In genomic region chr13:67723848-67724479, GRCm38 (mm10) we compare ENCODE assay signal across 8 mouse cellular contexts. TPM values are rescaled to one million over a fixed set of nuclear protein-coding genes. Genes with fewer than 3 reads are reported as not detected.
A peak's percentile ranks its signal among the peaks of the same experiment; 100 is the strongest.
DNase-seq lines count a peak whose midpoint lies in the region; ATAC-seq and TF ChIP-seq lines count a peak whose summit lies in the region.

No protein-coding gene starts in this region.

- no peaks in the 10 kb centered on the region for H3K36me3 ChIP-seq in ES-E14 (ENCODE audit: control insufficient read depth, insufficient read depth, low read length, poor library complexity, severe bottlenecking)
- H3K36me3 ChIP-seq in forebrain, embryonic 16.5 days (ENCODE audit: control insufficient read depth, insufficient read depth), result no peaks in the 10 kb centered on the region
- no peaks in the 10 kb centered on the region for H3K36me3 ChIP-seq in lung, embryonic 14.5 days (ENCODE audit: insufficient read depth)
- no peaks in the 10 kb centered on the region for H3K36me3 ChIP-seq in thymus, adult 2 months (ENCODE audit: control insufficient read depth, insufficient read depth, low read length)

- peak overlapping the region; percentile 74; the same call in 1 of the 2 replicates for H3K27ac ChIP-seq in ES-E14 (ENCODE audit: insufficient read depth, low read depth, low read length, poor library complexity, severe bottlenecking)
- H3K27ac ChIP-seq in forebrain, embryonic 16.5 days (ENCODE audit: low read length), result peak overlapping the region; percentile 16
- peak overlapping the region; percentile 92 for H3K27ac ChIP-seq in layer of hippocampus, adult 2 months
- peak overlapping the region; percentile 63; the same call in 1 of the 2 replicates for H3K27ac ChIP-seq in lung, embryonic 14.5 days (ENCODE audit: low read depth)
- H3K27ac ChIP-seq in olfactory bulb, adult 2 months (ENCODE audit: insufficient read depth, low read depth, low read length), result 0 out of 2 replicates have a peak overlapping the region, but pooled peaks have one; percentile 4
- H3K27ac ChIP-seq in thymus, adult 2 months (ENCODE audit: control insufficient read depth, insufficient read depth, low read length), result peak overlapping the region; percentile 50; the same call in 1 of the 2 replicates

- intact Hi-C loops in heart, postnatal 36 days (cut with DNase I), result loop anchor here (1.0 to 10.0 kb wide), 9 partner anchors 31 to 599 kb away; partner anchors contain the start of genes Gm28044, Gm49345, Zfp455 and Zfp457

- peak; percentile 90 for ATAC-seq in forebrain, embryonic 16.5 days
- ATAC-seq in lung, embryonic 14.5 days (ENCODE audit: insufficient read depth), result peak; percentile 96

- WGBS in forebrain, embryonic 16.5 days, result under 1% methylated on average over 17 of the region's 17 CpGs
- under 1% methylated on average over 17 of the region's 17 CpGs for WGBS in lung, embryonic 14.5 days
- under 1% methylated on average over 17 of the region's 17 CpGs for WGBS in olfactory bulb, adult 2 months
- 1% methylated on average over 17 of the region's 17 CpGs for WGBS in thymus, adult 2 months

- H3K9me3 ChIP-seq in ES-E14 (ENCODE audit: control insufficient read depth, insufficient read depth, low read depth, low read length), result no peaks in the 10 kb centered on the region
- H3K9me3 ChIP-seq in forebrain, embryonic 16.5 days (ENCODE audit: control insufficient read depth, low read length), result no peaks in the 10 kb centered on the region
- no peaks in the 10 kb centered on the region for H3K9me3 ChIP-seq in lung, embryonic 14.5 days (ENCODE audit: low read depth, low read length)

- in situ Hi-C loops in ES-E14 (cut with MboI; ENCODE audit: low sequenced_read_pairs in 2 of 2, unreplicated experiment in 2 of 2), result no loop called here

- peak; percentile 83 for DNase-seq in ES-E14 (ENCODE audit: low read depth, low spot score)
- DNase-seq in cerebellum, adult 18-20 months, result peak; percentile 89 to 92
- peak; percentile 82 to 89 for DNase-seq in heart, postnatal 36 days
- DNase-seq in layer of hippocampus, adult 2 months (ENCODE audit: low spot score in 2 of 2), result peak; percentile 90
- peak; percentile 96 for DNase-seq in lung, embryonic 14.5 days
- peak; percentile 88 for DNase-seq in thymus, adult 2 months

- H3K4me2 ChIP-seq in forebrain, embryonic 16.5 days (ENCODE audit: low read length), result peak overlapping the region; percentile 68
- H3K4me2 ChIP-seq in lung, embryonic 14.5 days, result peak overlapping the region; percentile 68

- no peaks in the 10 kb centered on the region for H3K27me3 ChIP-seq in forebrain, embryonic 16.5 days (replicated peaks; ENCODE audit: control insufficient read depth, insufficient read depth, low read length)
- H3K27me3 ChIP-seq in lung, embryonic 14.5 days (ENCODE audit: insufficient read depth, low read length), result no peaks in the 10 kb centered on the region
- no peaks in the 10 kb centered on the region for H3K27me3 ChIP-seq in thymus, adult 2 months (ENCODE audit: control insufficient read depth, insufficient read depth, low read length)

- TF ChIP-seq CTCF in layer of hippocampus, adult 2 months (conservative IDR thresholded peaks at IDR 0.05), result no peak
- no peak for TF ChIP-seq CTCF in lung, embryonic 14.5 days (IDR thresholded peaks at IDR 0.05; ENCODE audit: low read depth)
- no peak for TF ChIP-seq CTCF in olfactory bulb, adult 2 months (IDR thresholded peaks at IDR 0.05; ENCODE audit: insufficient read depth, low read depth, low read length)
- TF ChIP-seq CTCF in thymus, adult 2 months (IDR thresholded peaks at IDR 0.05; ENCODE audit: borderline replicate concordance, control insufficient read depth, extremely low read depth, insufficient read depth, low read length, poor library complexity), result no peak

- TF ChIP-seq POLR2A in olfactory bulb, adult 2 months (IDR thresholded peaks at IDR 0.05; ENCODE audit: insufficient read depth, low read depth, low read length), result no peak
- no peak for TF ChIP-seq POLR2A in thymus, adult 2 months (IDR thresholded peaks at IDR 0.05; ENCODE audit: control insufficient read depth, extremely low read depth, insufficient read depth, low read length, poor library complexity)

- H3K9ac ChIP-seq in ES-E14 (ENCODE audit: insufficient read depth, low read depth, low read length, poor library complexity, severe bottlenecking), result peak overlapping the region; percentile 89
- peak overlapping the region; percentile 66 for H3K9ac ChIP-seq in forebrain, embryonic 16.5 days (replicated peaks; ENCODE audit: low read depth, low read length)
- peak overlapping the region; percentile 84 for H3K9ac ChIP-seq in lung, embryonic 14.5 days

- 0 out of 4 replicates have a peak, but pooled peaks cover 0 to 2% of the 10 kb centered on the region in 2 experiments for H3K4me1 ChIP-seq in ES-E14 (ENCODE audit: control insufficient read depth in 2 of 2, insufficient read depth in 2 of 2, low read length in 2 of 2, poor library complexity in 1 of 2)
- peaks cover 5% of the 10 kb centered on the region for H3K4me1 ChIP-seq in forebrain, embryonic 16.5 days (replicated peaks; ENCODE audit: control insufficient read depth, insufficient read depth, low read length)
- H3K4me1 ChIP-seq in lung, embryonic 14.5 days (ENCODE audit: insufficient read depth), result no peaks in the 10 kb centered on the region
- no peaks in the 10 kb centered on the region for H3K4me1 ChIP-seq in olfactory bulb, adult 2 months (ENCODE audit: control insufficient read depth, insufficient read depth, low read length)
- peaks cover 4% of the 10 kb centered on the region for H3K4me1 ChIP-seq in thymus, adult 2 months (replicated peaks; ENCODE audit: control insufficient read depth, insufficient read depth, low read length)

- peak overlapping the region; percentile 76 to 88 for H3K4me3 ChIP-seq in ES-E14 (ENCODE audit: insufficient read depth in 1 of 2, low read depth in 1 of 2, low read length in 2 of 2, poor library complexity in 1 of 2, severe bottlenecking in 1 of 2)
- H3K4me3 ChIP-seq in forebrain, embryonic 16.5 days (replicated peaks; ENCODE audit: low read length), result peak overlapping the region; percentile 82
- peak overlapping the region; percentile 77 for H3K4me3 ChIP-seq in layer of hippocampus, adult 2 months
- H3K4me3 ChIP-seq in lung, embryonic 14.5 days (ENCODE audit: low read depth, low read length), result peak overlapping the region; percentile 73
- H3K4me3 ChIP-seq in olfactory bulb, adult 2 months (ENCODE audit: insufficient read depth, low read depth, low read length), result peak overlapping the region; percentile 71
- H3K4me3 ChIP-seq in thymus, adult 2 months (ENCODE audit: control insufficient read depth, insufficient read depth, low read length), result peak overlapping the region; percentile 100

TF ChIP-seq in ES-E14, 5 proteins besides CTCF, POLR2A, EP300 and RAD21:
- TF ChIP-seq ZNF384 (IDR thresholded peaks at IDR 0.05; ENCODE audit: low read depth, low read length), result no peak
- TF ChIP-seq HCFC1 (IDR thresholded peaks at IDR 0.05; ENCODE audit: borderline replicate concordance, insufficient read depth, low read length), result peak; percentile 92

RNA-seq across cellular contexts. Expression of gene Zfp65, which starts 5.0 kb away (rescaled TPM):
- 19.2 and 22.9 TPM in 2 replicates for total RNA-seq in ES-E14 (2012; rRNA removed)
- 12.0 and 14.0 TPM in 2 replicates for polyA plus RNA-seq in forebrain, embryonic 16.5 days (2015; fragmentation: Nextera tagmentation; extraction: Ambion mirVana)
- 1 to 10 TPM; 5.7 to 6.6 TPM for total RNA-seq in heart, postnatal 36 days (2021)
- total RNA-seq in layer of hippocampus, adult 2 months (2021), result 10 to 100 TPM; 13.5 to 14.0 TPM
- 2.7 and 3.2 TPM in 2 replicates for polyA plus RNA-seq in lung, embryonic 14.5 days (2014; fragmentation: Nextera tagmentation; extraction: Ambion mirVana)
- not detected in 2 replicates for polyA plus RNA-seq in olfactory bulb, adult 2 months (2012; ENCODE audit: insufficient read depth, insufficient read length, low replicate concordance, missing spikeins)
- polyA plus RNA-seq in thymus, adult 2 months (2012; rRNA removed), result 1.4 TPM in 2 replicates

RNA-seq across cellular contexts. Expression of gene Zfp85, which starts 31.1 kb away (rescaled TPM):
- 1.7 and 2.7 TPM in 2 replicates for total RNA-seq in ES-E14 (2012; rRNA removed)
- polyA plus RNA-seq in forebrain, embryonic 16.5 days (2015; fragmentation: Nextera tagmentation; extraction: Ambion mirVana), result 8.2 and 9.0 TPM in 2 replicates
- total RNA-seq in heart, postnatal 36 days (2021), result 1 to 10 TPM; 1.9 to 2.1 TPM
- total RNA-seq in layer of hippocampus, adult 2 months (2021), result 1 to 10 TPM; 6.6 to 7.0 TPM
- polyA plus RNA-seq in lung, embryonic 14.5 days (2014; fragmentation: Nextera tagmentation; extraction: Ambion mirVana), result 5.6 and 6.4 TPM in 2 replicates
- not detected in 2 replicates for polyA plus RNA-seq in olfactory bulb, adult 2 months (2012; ENCODE audit: insufficient read depth, insufficient read length, low replicate concordance, missing spikeins)
- polyA plus RNA-seq in thymus, adult 2 months (2012; rRNA removed), result 0.83 and 0.96 TPM in 2 replicates

RNA-seq across cellular contexts. Expression of gene Zfp738, which starts 37.1 kb away (rescaled TPM):
- 12.8 and 16.6 TPM in 2 replicates for total RNA-seq in ES-E14 (2012; rRNA removed)
- 14.8 and 17.2 TPM in 2 replicates for polyA plus RNA-seq in forebrain, embryonic 16.5 days (2015; fragmentation: Nextera tagmentation; extraction: Ambion mirVana)
- 1 to 10 TPM; 4.8 to 5.9 TPM for total RNA-seq in heart, postnatal 36 days (2021)
- 10 to 100 TPM; 25.3 to 25.8 TPM for total RNA-seq in layer of hippocampus, adult 2 months (2021)
- polyA plus RNA-seq in lung, embryonic 14.5 days (2014; fragmentation: Nextera tagmentation; extraction: Ambion mirVana), result 9.9 and 11.0 TPM in 2 replicates
- polyA plus RNA-seq in olfactory bulb, adult 2 months (2012; ENCODE audit: insufficient read depth, insufficient read length, low replicate concordance, missing spikeins), result not detected in 2 replicates
- polyA plus RNA-seq in thymus, adult 2 months (2012; rRNA removed), result 9.9 and 10.4 TPM in 2 replicates

RNA-seq across cellular contexts. Expression of gene Zfp493, which starts 55.5 kb away (rescaled TPM):
- total RNA-seq in ES-E14 (2012; rRNA removed), result 6.1 and 6.4 TPM in 2 replicates
- polyA plus RNA-seq in forebrain, embryonic 16.5 days (2015; fragmentation: Nextera tagmentation; extraction: Ambion mirVana), result 3.4 and 3.6 TPM in 2 replicates
- 1 to 10 TPM; 1.2 to 1.4 TPM for total RNA-seq in heart, postnatal 36 days (2021)
- total RNA-seq in layer of hippocampus, adult 2 months (2021), result 1 to 10 TPM; 2.9 to 5.3 TPM
- 3.1 and 4.4 TPM in 2 replicates for polyA plus RNA-seq in lung, embryonic 14.5 days (2014; fragmentation: Nextera tagmentation; extraction: Ambion mirVana)
- polyA plus RNA-seq in olfactory bulb, adult 2 months (2012; ENCODE audit: insufficient read depth, insufficient read length, low replicate concordance, missing spikeins), result not detected in 2 replicates
- polyA plus RNA-seq in thymus, adult 2 months (2012; rRNA removed), result 0.96 and 1.7 TPM in 2 replicates

Comparison
In these comparisons a context has a peak if more than half of its experiments do, and no peak if none do; other contexts are left out.
1. Peak in every context shown above with its lines: DNase-seq, ATAC-seq, H3K4me3 ChIP-seq and H3K27ac ChIP-seq.
2. H3K27ac ChIP-seq: peak in every context shown above with its lines; median percentile 92 in layer of hippocampus, adult 2 months; 74 in ES-E14; 63 in lung, embryonic 14.5 days; 50 in thymus, adult 2 months; 16 in forebrain, embryonic 16.5 days; 4 in olfactory bulb, adult 2 months.